Mouse (Mus musculus): Measurements from ENCODE around the gene Ifnar2. TPM values are rescaled to one million over a fixed set of nuclear protein-coding genes. Genes with fewer than 3 reads are reported as not detected.

The Ifnar2 gene
- total RNA-seq, 2 experiments from 2014 or later: 113 to 154 TPM

GRCm38 (mm10) chr16:91386419-91387120, 14.0 kb downstream of the Ifnar2 start:
- ATAC-seq (replicated peaks; ENCODE audit: poor library complexity): peak; percentile 9; the same call in 1 of the 2 replicates

DNA sequence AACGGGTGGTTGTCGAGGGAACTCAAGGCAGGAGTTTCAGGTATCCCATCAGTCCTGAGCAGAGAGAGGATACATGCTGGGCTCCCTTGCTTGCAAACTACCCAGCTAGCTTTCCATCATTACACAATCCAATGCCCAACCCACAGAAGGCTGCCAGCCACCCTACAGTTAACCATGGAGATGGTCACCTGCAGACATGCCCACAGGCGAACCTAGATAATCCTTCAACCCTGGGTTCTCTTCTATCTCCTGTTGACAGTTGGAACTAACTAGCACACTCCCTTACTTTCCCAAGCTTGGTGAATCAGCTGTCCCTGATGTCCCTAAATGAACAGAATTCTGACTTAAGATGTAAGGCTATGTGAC, 14.5 kb downstream of the Ifnar2 start:
- peak; percentile 54 for ATAC-seq (replicated peaks; ENCODE audit: poor library complexity)

DNA sequence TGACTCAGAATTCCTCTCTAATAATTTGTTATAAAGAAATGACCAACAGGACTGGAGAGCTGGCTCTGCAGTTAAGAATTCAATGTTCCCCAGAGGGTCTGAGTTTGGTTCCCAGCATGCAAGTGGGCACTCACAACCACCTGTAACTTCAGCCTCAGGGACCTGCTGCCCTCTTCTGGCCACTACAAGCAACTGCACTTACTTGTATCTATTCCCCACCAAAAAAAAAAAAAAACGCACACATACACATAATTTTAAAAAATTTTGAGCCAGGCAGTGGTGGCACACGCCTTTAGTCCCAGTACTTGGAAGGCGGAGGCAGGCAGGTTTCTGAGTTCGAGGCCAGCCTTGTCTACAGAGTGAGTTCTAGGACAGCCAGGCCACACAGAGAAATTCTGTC, 17.5 kb downstream of the Ifnar2 start:
- ATAC-seq (replicated peaks; ENCODE audit: poor library complexity): peak; percentile 79

DNA sequence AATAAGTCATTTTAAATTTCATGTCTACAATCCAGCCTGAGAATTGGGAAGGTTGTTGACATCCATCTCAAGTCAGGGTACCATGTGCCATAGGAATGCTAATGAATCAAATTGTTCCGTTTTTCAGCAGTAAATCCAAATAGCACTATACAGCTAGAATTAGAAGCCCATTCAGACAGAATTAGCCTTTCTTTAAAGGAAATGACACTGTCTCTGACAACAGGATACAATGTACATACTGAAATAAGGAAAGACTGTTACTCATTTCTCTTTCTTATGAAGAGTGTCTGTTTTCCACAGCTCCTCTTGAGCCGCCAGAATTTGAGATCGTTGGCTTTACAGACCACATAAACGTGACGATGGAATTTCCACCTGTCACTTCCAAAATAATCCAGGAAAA, 18.8 kb downstream of the Ifnar2 start, which contains the start of gene Gm21970:
Gm21970 (plus strand) TSS at position 301 of the 400 bp plus-strand sequence.
- ATAC-seq (replicated peaks; ENCODE audit: poor library complexity): no peak

GRCm38 (mm10) chr16:91394826-91395410, 22.3 kb downstream of the Ifnar2 start:
- ATAC-seq (replicated peaks; ENCODE audit: poor library complexity): peak; percentile 24; the same call in 1 of the 2 replicates

DNA sequence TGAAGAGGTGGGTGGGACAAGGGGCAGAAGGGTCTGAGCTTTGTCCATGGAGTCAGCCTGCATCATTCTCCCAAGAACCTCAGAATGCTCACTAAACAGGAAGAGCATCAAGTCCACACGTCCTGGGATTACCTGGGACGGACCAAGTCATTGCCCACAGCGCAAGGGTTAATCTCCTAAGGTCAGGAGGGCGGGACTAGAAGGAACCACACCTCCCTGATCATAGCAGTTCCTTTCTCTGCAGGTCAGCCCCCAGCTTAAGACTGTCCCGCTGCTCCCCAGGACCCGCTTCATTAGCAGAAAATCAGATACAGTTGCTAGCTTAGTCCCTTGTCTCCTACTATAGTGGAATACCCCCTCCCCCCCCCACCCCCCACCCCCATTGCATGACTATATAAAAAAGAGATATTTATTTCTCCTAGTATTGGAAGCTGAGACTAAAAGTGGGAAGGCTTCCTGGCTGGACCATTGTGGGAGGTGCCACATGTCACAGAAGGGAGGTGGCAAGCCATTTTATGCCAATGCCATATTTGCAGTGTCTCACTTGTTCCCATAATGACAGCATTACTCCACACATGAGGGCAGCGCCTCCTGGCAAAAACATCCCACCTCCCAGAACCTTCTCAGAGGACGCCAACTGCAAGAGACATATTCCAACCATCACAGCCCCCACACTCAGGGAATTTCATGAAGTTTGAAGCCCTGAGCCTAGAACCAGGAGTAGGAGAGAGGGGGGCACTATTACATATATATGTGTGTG, 23.2 kb downstream of the Ifnar2 start:
- 0 out of 2 replicates have a peak, but pooled peaks have one; percentile 18 for ATAC-seq (replicated peaks; ENCODE audit: poor library complexity)

DNA sequence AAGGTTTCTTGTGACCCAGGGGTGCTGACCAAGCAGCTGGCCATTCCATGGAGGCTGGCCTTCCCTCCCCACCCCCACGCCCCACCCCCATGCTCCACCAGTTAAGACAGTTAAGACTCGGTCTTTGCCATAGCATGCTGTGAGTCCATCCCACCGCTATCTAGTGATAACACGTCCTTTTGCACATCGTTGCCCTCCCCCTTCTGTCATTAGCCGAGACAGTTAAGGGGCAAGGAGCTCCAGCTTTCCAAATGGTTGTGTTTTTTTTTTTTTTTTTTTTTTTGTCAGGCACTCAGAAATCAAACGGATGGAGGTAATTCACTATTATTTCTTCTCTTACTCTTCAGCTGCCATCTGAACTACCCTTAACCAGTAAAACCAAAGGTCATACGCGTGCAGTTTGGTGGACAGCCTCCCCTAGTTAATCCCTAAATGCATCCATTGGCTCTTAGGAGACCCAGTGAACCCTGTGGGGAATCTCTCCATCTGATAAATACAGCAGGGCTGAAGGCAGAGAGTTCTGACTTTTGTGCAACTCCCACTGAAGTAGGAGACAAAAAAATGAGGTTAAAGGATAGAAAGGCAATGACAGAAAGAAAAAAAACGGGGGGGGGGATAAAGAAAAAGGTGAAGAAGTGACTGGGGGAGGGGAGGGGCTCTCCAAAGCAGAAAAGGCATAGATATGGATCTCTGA, 24.4 kb downstream of the Ifnar2 start:
- peak; percentile 78 for ATAC-seq (replicated peaks; ENCODE audit: poor library complexity)

DNA sequence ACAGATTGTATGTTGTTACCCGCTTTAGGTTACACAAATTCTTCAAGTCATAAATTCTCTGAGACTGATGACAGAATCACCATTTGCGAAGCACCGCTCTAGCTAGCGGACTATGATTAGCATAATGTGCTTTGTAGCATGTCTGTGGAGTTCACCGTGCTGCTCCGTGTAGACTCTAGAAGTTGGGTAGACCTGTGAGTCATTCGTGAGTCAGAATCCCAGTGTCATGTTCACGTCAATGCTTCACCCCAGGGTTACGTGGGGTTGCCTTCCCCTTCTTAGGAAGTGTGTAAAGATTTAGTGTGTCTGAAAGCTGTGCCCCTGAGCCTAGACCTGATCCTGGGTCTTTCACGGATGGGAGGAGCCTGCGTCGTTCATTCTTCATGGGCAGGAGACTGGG, 25.4 kb downstream of the Ifnar2 start:
- peak; percentile 34 for ATAC-seq (replicated peaks; ENCODE audit: poor library complexity)

DNA sequence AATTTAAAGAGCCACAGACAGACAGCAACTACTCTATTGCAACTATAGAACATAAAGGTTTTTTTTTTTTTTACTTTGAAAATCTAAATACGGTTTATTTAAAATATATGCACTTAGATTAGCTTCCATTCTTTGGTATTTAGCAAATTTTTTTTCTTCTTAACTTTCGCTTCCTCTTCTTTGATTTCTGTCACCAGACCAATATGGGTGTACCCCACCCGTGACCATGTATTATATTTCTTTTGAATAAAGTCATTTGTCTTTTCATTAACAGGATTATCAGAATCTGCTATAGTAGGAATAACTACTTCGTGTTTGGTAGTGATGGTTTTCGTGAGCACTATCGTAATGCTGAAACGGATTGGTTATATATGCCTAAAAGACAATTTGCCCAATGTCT, 26.4 kb downstream of the Ifnar2 start:
- no peak for ATAC-seq (replicated peaks; ENCODE audit: poor library complexity)

- no peak for ATAC-seq (replicated peaks; ENCODE audit: poor library complexity)
These were observed 29.1 kb downstream of the Ifnar2 start for GRCm38 (mm10) chr16:91401569-91402165.

DNA sequence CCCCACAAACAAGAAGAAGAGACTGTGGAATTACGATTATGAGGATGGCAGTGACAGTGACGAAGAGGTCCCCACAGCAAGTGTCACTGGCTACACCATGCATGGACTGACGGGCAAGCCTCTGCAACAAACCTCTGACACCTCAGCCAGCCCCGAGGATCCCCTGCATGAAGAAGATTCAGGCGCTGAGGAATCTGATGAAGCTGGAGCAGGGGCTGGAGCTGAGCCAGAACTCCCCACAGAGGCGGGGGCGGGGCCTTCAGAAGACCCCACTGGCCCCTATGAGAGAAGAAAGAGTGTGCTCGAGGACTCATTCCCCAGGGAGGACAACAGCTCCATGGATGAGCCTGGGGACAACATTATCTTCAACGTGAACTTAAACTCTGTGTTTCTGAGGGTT, 31.2 kb downstream of the Ifnar2 start:
- no peak for ATAC-seq (replicated peaks; ENCODE audit: poor library complexity)

DNA sequence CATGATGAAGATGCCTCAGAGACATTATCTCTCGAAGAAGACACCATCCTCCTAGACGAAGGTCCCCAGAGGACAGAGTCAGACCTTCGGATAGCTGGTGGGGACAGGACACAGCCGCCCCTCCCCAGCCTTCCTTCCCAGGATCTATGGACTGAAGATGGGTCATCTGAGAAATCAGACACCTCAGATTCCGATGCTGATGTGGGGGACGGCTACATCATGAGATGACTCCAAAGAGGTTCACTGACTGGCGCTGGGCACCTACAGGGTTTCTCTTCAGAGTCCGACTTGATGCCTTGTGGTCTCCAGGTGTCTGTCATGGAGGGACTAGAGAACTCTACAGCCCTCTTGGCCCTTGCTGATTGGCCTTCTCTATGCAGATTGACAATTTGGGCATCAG, 31.6 kb downstream of the Ifnar2 start:
- no peak for ATAC-seq (replicated peaks; ENCODE audit: poor library complexity)

DNA sequence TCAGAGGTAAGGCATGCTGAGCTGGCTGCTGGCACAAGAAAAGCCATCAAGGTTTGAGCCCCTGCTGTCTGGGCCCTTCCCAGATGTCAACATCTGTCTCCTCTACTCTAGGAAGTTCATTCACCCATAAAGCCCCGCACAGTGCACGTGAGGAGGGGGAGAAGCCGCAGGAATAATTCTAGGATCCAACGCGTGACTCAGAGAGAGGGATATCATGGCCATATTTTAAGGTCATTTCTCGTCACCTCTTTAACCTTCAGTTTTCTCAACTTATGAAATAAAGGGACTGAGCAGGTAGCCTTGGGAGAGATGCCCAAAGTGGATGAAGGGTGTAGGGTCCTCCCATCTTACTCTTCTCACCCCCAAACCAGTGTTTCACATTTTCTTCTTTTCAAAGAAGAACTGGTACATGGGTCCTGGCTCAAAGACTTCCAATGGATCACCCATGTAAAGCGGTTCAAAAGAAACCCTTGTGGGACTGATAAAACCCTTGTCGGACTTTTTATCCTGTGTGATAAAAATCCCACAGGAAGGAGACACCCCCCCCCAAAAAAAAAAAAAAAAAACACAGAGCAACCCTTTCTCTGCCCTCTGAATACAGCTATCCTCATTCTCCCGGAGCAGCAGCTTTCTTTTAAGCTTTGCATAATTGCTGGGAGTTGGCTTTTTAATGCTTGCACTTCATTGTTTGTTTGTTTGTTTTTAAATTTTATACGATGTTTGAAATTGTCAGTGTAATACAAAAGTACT, 32.4 kb downstream of the Ifnar2 start:
- ATAC-seq (replicated peaks; ENCODE audit: poor library complexity): no peak

GRCm38 (mm10) chr16:91405640-91406584, 33.3 kb downstream of the Ifnar2 start, which contains the start of gene Il10rb:
Gene Il10rb (plus strand): TSS chr16:91406164.
- peak; percentile 85 for ATAC-seq (replicated peaks; ENCODE audit: poor library complexity)

GRCm38 (mm10) chr16:91406585-91407220, 34.1 kb downstream of the Ifnar2 start:
- peak; percentile 49 for ATAC-seq (replicated peaks; ENCODE audit: poor library complexity)

GRCm38 (mm10) chr16:91413102-91413844, 40.7 kb downstream of the Ifnar2 start:
- peak; percentile 70 for ATAC-seq (replicated peaks; ENCODE audit: poor library complexity)

DNA sequence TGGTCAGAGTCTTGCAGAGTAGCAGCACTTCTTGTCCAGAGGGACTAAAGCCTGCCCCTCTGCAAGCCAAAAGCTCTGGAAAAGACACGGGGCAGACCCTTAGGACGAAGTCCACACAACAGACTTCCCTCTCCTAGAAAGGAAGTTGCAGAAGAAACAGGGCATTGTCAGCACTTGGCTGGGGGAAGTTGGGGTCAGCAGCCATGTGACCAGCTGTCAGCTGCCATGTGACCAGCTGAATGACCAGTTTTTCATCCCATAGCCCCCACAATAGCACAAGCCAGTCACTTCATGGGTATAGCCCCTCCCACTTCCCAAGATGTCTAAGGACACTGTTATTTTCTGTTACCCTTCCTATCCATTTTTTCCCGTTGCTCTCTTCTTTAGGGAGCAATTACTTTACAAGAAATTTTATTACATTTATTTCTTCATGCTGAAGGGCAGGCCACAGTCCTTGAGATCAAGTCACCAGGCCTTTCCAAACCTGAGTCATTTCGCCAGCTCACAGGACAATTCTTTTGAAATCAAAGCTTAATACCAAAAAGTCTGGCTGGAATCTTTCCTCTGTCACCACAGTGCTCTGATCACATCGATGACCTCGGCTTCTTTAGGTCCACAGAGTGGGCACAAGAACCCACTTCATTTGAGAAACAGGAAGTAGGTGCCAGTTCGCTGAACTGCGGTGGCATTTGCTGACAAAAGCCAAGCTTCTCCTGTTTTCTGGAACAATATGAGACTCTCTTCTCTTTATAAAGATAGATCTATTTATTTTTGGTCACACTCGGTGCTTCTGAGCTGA, 43.0 kb downstream of the Ifnar2 start:
- peak; percentile 12; the same call in 1 of the 2 replicates for ATAC-seq (replicated peaks; ENCODE audit: poor library complexity)

Data from megakaryocyte progenitor cell, adult 5-6 weeks (primary cell).